Mouse (Mus musculus) liver, postnatal 0 days (tissue): ENCODE measurements around the gene Ipo9.

Experiments
- CTCF ChIP-seq: sonication (generic); IDR thresholded peaks from 2 replicates; pipeline ENCODE4 v1.5.1; 2016; ENCODE audit warnings: antibody characterized with exemption, low read depth
- EP300 ChIP-seq: IDR thresholded peaks from 2 replicates; pipeline ENCODE4 v1.6.1; 2016; ENCODE audit warnings: antibody characterized with exemption, low read depth, mild to moderate bottlenecking

- TF ChIP-seq CTCF = no peak
- TF ChIP-seq EP300 = no peak
Observed at GRCm38 (mm10) chr1:135363446-135363845, 66.9 kb downstream of the Ipo9 start.
